Comparison of ENCODE assay signal across 8 mouse cellular contexts in the genomic region with DNA sequence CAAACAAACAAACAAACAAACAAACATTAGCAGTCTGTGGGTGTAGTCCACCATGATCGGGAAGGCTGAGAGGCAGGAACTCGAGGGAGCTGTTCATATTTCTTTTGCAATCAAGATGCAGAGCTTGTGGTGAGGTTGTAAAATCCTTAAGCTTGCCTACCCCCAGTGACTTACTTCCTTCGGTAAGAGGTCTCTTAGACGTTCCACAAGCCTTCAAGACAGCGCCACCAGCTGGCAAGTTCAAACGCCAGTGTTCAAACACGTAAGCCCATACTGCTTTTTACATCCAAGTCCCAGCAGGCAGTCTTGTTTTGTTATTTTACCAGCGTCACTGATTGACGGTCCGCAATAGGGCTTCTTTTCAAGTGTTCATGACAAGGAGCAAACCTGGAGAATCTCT.
DNase-seq lines count a peak whose midpoint lies in the region; ATAC-seq and TF ChIP-seq lines count a peak whose summit lies in the region.

No protein-coding gene starts in this region.

- no peaks in the 10 kb centered on the region for H3K9me3 ChIP-seq in midbrain, postnatal 0 days (ENCODE audit: low read length)
- no peaks in the 10 kb centered on the region for H3K9me3 ChIP-seq in midbrain, embryonic 15.5 days
- no peaks in the 10 kb centered on the region for H3K9me3 ChIP-seq in midbrain, embryonic 11.5 days (ENCODE audit: control insufficient read depth, low read length)

- no peak overlapping the region for H3K9ac ChIP-seq in midbrain, postnatal 0 days (replicated peaks; ENCODE audit: low read length, poor library complexity, severe bottlenecking)
- no peak overlapping the region for H3K9ac ChIP-seq in midbrain, embryonic 15.5 days
- no peak overlapping the region for H3K9ac ChIP-seq in midbrain, embryonic 11.5 days (ENCODE audit: low read length)

- H3K4me2 ChIP-seq in midbrain, postnatal 0 days (ENCODE audit: low read depth, low read length, poor library complexity, severe bottlenecking), result no peak overlapping the region
- no peak overlapping the region for H3K4me2 ChIP-seq in midbrain, embryonic 15.5 days
- H3K4me2 ChIP-seq in midbrain, embryonic 11.5 days, result no peak overlapping the region

- H3K4me3 ChIP-seq in midbrain, postnatal 0 days (ENCODE audit: low read depth, low read length), result no peak overlapping the region
- no peak overlapping the region for H3K4me3 ChIP-seq in midbrain, embryonic 15.5 days
- no peak overlapping the region for H3K4me3 ChIP-seq in midbrain, embryonic 11.5 days (ENCODE audit: low read depth, low read length)

- no peaks in the 10 kb centered on the region for H3K27me3 ChIP-seq in midbrain, postnatal 0 days (ENCODE audit: insufficient read depth, low read length)
- H3K27me3 ChIP-seq in midbrain, embryonic 15.5 days (replicated peaks), result no peaks in the 10 kb centered on the region
- no peaks in the 10 kb centered on the region for H3K27me3 ChIP-seq in midbrain, embryonic 11.5 days (ENCODE audit: control insufficient read depth, insufficient read depth, low read length)

- ATAC-seq in midbrain, postnatal 0 days (ENCODE audit: low FRiP score), result no peak
- no peak for ATAC-seq in midbrain, embryonic 15.5 days (replicated peaks)
- ATAC-seq in hematopoietic stem cell, adult 5-6 weeks (replicated peaks in 1 of 2; ENCODE audit: insufficient read depth in 1 of 2, low FRiP score in 2 of 2, low TSS enrichment in 1 of 2, low read depth in 1 of 2, poor library complexity in 2 of 2, severe bottlenecking in 2 of 2), result peak; percentile 56 to 62; a peak in 2 of 4 replicates
- no peak for ATAC-seq in midbrain, embryonic 11.5 days (ENCODE audit: low FRiP score)

- no peaks in the 10 kb centered on the region for H3K4me1 ChIP-seq in midbrain, postnatal 0 days (ENCODE audit: insufficient read depth, low read length)
- H3K4me1 ChIP-seq in midbrain, embryonic 15.5 days, result no peaks in the 10 kb centered on the region
- no peaks in the 10 kb centered on the region for H3K4me1 ChIP-seq in midbrain, embryonic 11.5 days (ENCODE audit: control insufficient read depth, insufficient read depth, low read length)

- peak; percentile 36; the same call in 1 of the 2 replicates for TF ChIP-seq CTCF in midbrain, postnatal 0 days (IDR thresholded peaks at IDR 0.05)

- DNase-seq in cerebellum, postnatal 14 days, result peak; percentile 14 to 42
- DNase-seq in cerebellum, postnatal 36 days, result no peak
- peak; percentile 27 for DNase-seq in midbrain, postnatal 0 days (ENCODE audit: low spot score)
- DNase-seq in thymus, postnatal 36 days, result peak; percentile 51
- DNase-seq in left cerebral cortex, adult 11 months (ENCODE audit: low spot score), result no peak
- no peak for DNase-seq in midbrain, embryonic 11.5 days (ENCODE audit: low spot score, missing footprints)

- no peak overlapping the region for H3K27ac ChIP-seq in midbrain, postnatal 0 days (ENCODE audit: low read depth, low read length)
- H3K27ac ChIP-seq in midbrain, embryonic 15.5 days, result no peak overlapping the region
- H3K27ac ChIP-seq in midbrain, embryonic 11.5 days (ENCODE audit: low read depth, low read length), result no peak overlapping the region

- WGBS in midbrain, postnatal 0 days, result 57% methylated on average over 10 of the region's 10 CpGs
- WGBS in midbrain, embryonic 15.5 days, result 55% methylated on average over 10 of the region's 10 CpGs
- WGBS in midbrain, embryonic 11.5 days, result 56% methylated on average over 10 of the region's 10 CpGs

- no peaks in the 10 kb centered on the region for H3K36me3 ChIP-seq in midbrain, postnatal 0 days (ENCODE audit: insufficient read depth, low read length)
- no peaks in the 10 kb centered on the region for H3K36me3 ChIP-seq in midbrain, embryonic 15.5 days (replicated peaks)
- no peaks in the 10 kb centered on the region for H3K36me3 ChIP-seq in midbrain, embryonic 11.5 days (ENCODE audit: control insufficient read depth, insufficient read depth, low read length)

Comparison
In these comparisons a context has a peak if more than half of its experiments do, and no peak if none do; other contexts are left out.
1. DNase-seq: peak in cerebellum, postnatal 14 days (2 of 2), midbrain, postnatal 0 days (single experiment) and thymus, postnatal 36 days (2 of 2); none in cerebellum, postnatal 36 days (0 of 2), left cerebral cortex, adult 11 months (single experiment) and midbrain, embryonic 11.5 days (single experiment).
2. ATAC-seq: peak in hematopoietic stem cell, adult 5-6 weeks (2 of 2); none in midbrain, postnatal 0 days (single experiment), midbrain, embryonic 15.5 days (single experiment) and midbrain, embryonic 11.5 days (single experiment).